ENCODE assay signal across 9 mouse cellular contexts in genomic region chr9:43757972-43758965, GRCm38 (mm10). TPM values are rescaled to one million over a fixed set of nuclear protein-coding genes. Genes with fewer than 3 reads are reported as not detected.
DNase-seq lines count a peak whose midpoint lies in the region; ATAC-seq and TF ChIP-seq lines count a peak whose summit lies in the region.
"Had no signal": no experiment of that assay in that cellular context is flagged by ENCODE, and none has a peak within 500 bp of the region (broad histone marks: within the 10 kb centered on the region; RNA-seq: fewer than 3 reads in every experiment).

No protein-coding gene starts in this region.

- no peak for ATAC-seq in heart, embryonic 12.5 days (ENCODE audit: insufficient number of reproducible peaks, low FRiP score)
- no peak for ATAC-seq in hindbrain, postnatal 0 days

- H3K4me2 ChIP-seq in heart, embryonic 12.5 days: no peak overlapping the region
- H3K4me2 ChIP-seq in hindbrain, postnatal 0 days (ENCODE audit: low read depth, low read length): no peak overlapping the region

- no peak overlapping the region for H3K9ac ChIP-seq in heart, embryonic 12.5 days
- H3K9ac ChIP-seq in hindbrain, postnatal 0 days (replicated peaks; ENCODE audit: low read length): 0 out of 2 replicates have a peak overlapping the region, but pooled peaks have one; percentile 13
- H3K9ac ChIP-seq in liver, adult 2 months (ENCODE audit: low read depth, low read length): peak overlapping the region; percentile 82

- peaks cover 63% of the 10 kb centered on the region for H3K4me1 ChIP-seq in heart, embryonic 12.5 days (replicated peaks)
- H3K4me1 ChIP-seq in hindbrain, postnatal 0 days (ENCODE audit: insufficient read depth, low read length): peaks cover 34% of the 10 kb centered on the region
- H3K4me1 ChIP-seq in liver, adult 2 months (ENCODE audit: control insufficient read depth, insufficient read depth, low read length): peaks cover 46% of the 10 kb centered on the region
- peaks cover 64% of the 10 kb centered on the region for H3K4me1 ChIP-seq in limb, embryonic 10.5 days

- TF ChIP-seq POLR2A in liver, adult 2 months (IDR thresholded peaks at IDR 0.05; ENCODE audit: extremely low read depth, insufficient read depth, low read length): peak; percentile 35; the same call in 1 of the 2 replicates

- no peaks in the 10 kb centered on the region for H3K36me3 ChIP-seq in heart, embryonic 12.5 days
- no peaks in the 10 kb centered on the region for H3K36me3 ChIP-seq in hindbrain, postnatal 0 days (ENCODE audit: insufficient read depth, low read length)
- H3K36me3 ChIP-seq in liver, adult 2 months (ENCODE audit: control insufficient read depth, insufficient read depth, low read length): no peaks in the 10 kb centered on the region
- H3K36me3 ChIP-seq in limb, embryonic 10.5 days: no peaks in the 10 kb centered on the region

- 0 out of 2 replicates have a peak overlapping the region, but pooled peaks have one; percentile 17 for H3K27ac ChIP-seq in heart, embryonic 12.5 days (ENCODE audit: poor library complexity, severe bottlenecking)
- H3K27ac ChIP-seq in hindbrain, postnatal 0 days: no peak overlapping the region
- H3K27ac ChIP-seq in liver, adult 2 months (replicated peaks; ENCODE audit: insufficient read depth, low read depth, low read length): peak overlapping the region; percentile 100
- no peak overlapping the region for H3K27ac ChIP-seq in limb, embryonic 10.5 days

- 35% methylated on average over 5 of the region's 5 CpGs for WGBS in heart, embryonic 12.5 days
- 60% methylated on average over 5 of the region's 5 CpGs for WGBS in hindbrain, postnatal 0 days
- 24% methylated on average over 5 of the region's 5 CpGs for WGBS in liver, adult 2 months
- WGBS in limb, embryonic 10.5 days: 43% methylated on average over 5 of the region's 5 CpGs

- no peak overlapping the region for H3K4me3 ChIP-seq in heart, embryonic 12.5 days
- no peak overlapping the region for H3K4me3 ChIP-seq in hindbrain, postnatal 0 days (ENCODE audit: low read length)
- H3K4me3 ChIP-seq in liver, adult 2 months (ENCODE audit: insufficient read depth, low read depth, low read length): peak overlapping the region; percentile 14; the same call in 1 of the 2 replicates
- H3K4me3 ChIP-seq in limb, embryonic 10.5 days: no peak overlapping the region
- H3K4me3 ChIP-seq: myocyte had no signal

- no peak for TF ChIP-seq CTCF in hindbrain, postnatal 0 days (IDR thresholded peaks at IDR 0.05; ENCODE audit: low read depth)
- TF ChIP-seq CTCF in liver, adult 2 months (IDR thresholded peaks at IDR 0.05; ENCODE audit: low read depth, low read length): no peak

- no peaks in the 10 kb centered on the region for H3K9me3 ChIP-seq in heart, embryonic 12.5 days (replicated peaks)
- H3K9me3 ChIP-seq in hindbrain, postnatal 0 days (ENCODE audit: low read length): no peaks in the 10 kb centered on the region
- no peaks in the 10 kb centered on the region for H3K9me3 ChIP-seq in limb, embryonic 10.5 days (replicated peaks)

- 0 out of 2 replicates have a peak, but pooled peaks cover 6% of the 10 kb centered on the region for H3K27me3 ChIP-seq in heart, embryonic 12.5 days (replicated peaks)
- H3K27me3 ChIP-seq in hindbrain, postnatal 0 days (ENCODE audit: insufficient read depth, low read length): no peaks in the 10 kb centered on the region
- H3K27me3 ChIP-seq in liver, adult 2 months (ENCODE audit: control insufficient read depth, insufficient read depth, low read length): no peaks in the 10 kb centered on the region
- 0 out of 2 replicates have a peak, but pooled peaks cover 4% of the 10 kb centered on the region for H3K27me3 ChIP-seq in limb, embryonic 10.5 days (ENCODE audit: low read depth, poor library complexity, severe bottlenecking)

- DNase-seq in heart, adult 8-10 months (ENCODE audit: low spot score): no peak
- DNase-seq in MN1 (ENCODE audit: low spot score): peak; percentile 42
- DNase-seq in hindbrain, postnatal 0 days (ENCODE audit: low spot score): no peak
- peak; percentile 97 for DNase-seq in liver, adult 2 months (ENCODE audit: extremely low read depth, low read depth, low spot score)
- no peak for DNase-seq in B cell, adult 2 months
- no peak for DNase-seq in layer of hippocampus, postnatal 25 days (ENCODE audit: extremely low spot score in 1 of 2, low spot score in 1 of 2)
- no peak for DNase-seq in limb, embryonic 10.5 days (ENCODE audit: low spot score)

- H3K79me2 ChIP-seq in liver, adult 2 months (ENCODE audit: control insufficient read depth, insufficient read depth, low read length): peaks cover 34% of the 10 kb centered on the region; the same call in 1 of the 2 replicates

RNA-seq across cellular contexts. Expression of gene Nectin1, which starts 14.5 kb away (rescaled TPM):
- polyA plus RNA-seq in heart, embryonic 12.5 days (2016; fragmentation: Nextera tagmentation; extraction: Ambion mirVana): 1.9 and 2.1 TPM in 2 replicates
- total RNA-seq in heart, adult 8-10 months (2022): 1 to 10 TPM; 1.6 to 3.5 (median 2.2) TPM
- total RNA-seq in hindbrain, postnatal 0 days (2014; rRNA removed): 69.2 and 72.8 TPM in 2 replicates
- polyA plus RNA-seq in hindbrain, postnatal 0 days (2015; fragmentation: Nextera tagmentation; extraction: Ambion mirVana): 15.7 and 17.1 TPM in 2 replicates
- 4.0 and 10.3 TPM in 2 replicates for total RNA-seq in liver, adult 2 months (2014; rRNA removed)
- 38.6 and 48.0 TPM in 2 replicates for polyA plus RNA-seq in liver, adult 2 months (2012; rRNA removed)
- 10 to 100 TPM; 83.5 to 89.1 TPM for total RNA-seq in layer of hippocampus, postnatal 25 days (2021)
- polyA plus RNA-seq in limb, embryonic 10.5 days (2016; fragmentation: Nextera tagmentation; extraction: Ambion mirVana): 3.8 and 4.2 TPM in 2 replicates

Comparison
In these comparisons a context has a peak if more than half of its experiments do, and no peak if none do; other contexts are left out.
1. H3K27ac ChIP-seq: peak in heart, embryonic 12.5 days (single experiment) and liver, adult 2 months (single experiment); none in hindbrain, postnatal 0 days (single experiment) and limb, embryonic 10.5 days (single experiment).
2. DNase-seq: peak in MN1 (single experiment) and liver, adult 2 months (single experiment); none in heart, adult 8-10 months (single experiment), hindbrain, postnatal 0 days (single experiment), B cell, adult 2 months (0 of 2), layer of hippocampus, postnatal 25 days (0 of 2) and limb, embryonic 10.5 days (single experiment).